Mouse (Mus musculus): Measurements from ENCODE around the gene Plekhg5.
A peak's percentile ranks its signal among the peaks of the same experiment; 100 is the strongest.

The Plekhg5 gene

GRCm38 (mm10) chr4:152097911-152098799 is 25.9 kb downstream of the Plekhg5 start:
- DNase-seq, result no peak

GRCm38 (mm10) chr4:152100541-152100940 is 28.2 kb downstream of the Plekhg5 start:
- DNase-seq, result no peak

- no peak for DNase-seq
These were observed 28.9 kb downstream of the Plekhg5 start for GRCm38 (mm10) chr4:152101081-152101653.

GRCm38 (mm10) chr4:152101921-152102320 is 29.6 kb downstream of the Plekhg5 start:
- DNase-seq, result no peak

- peak; percentile 44 for DNase-seq
These were observed 30.7 kb downstream of the Plekhg5 start for GRCm38 (mm10) chr4:152103025-152103424.

- DNase-seq, result no peak
These were observed 34.4 kb downstream of the Plekhg5 start for GRCm38 (mm10) chr4:152106746-152107145.

GRCm38 (mm10) chr4:152107493-152107892 is 35.2 kb downstream of the Plekhg5 start:
- DNase-seq, result no peak

GRCm38 (mm10) chr4:152107971-152108509 is 35.7 kb downstream of the Plekhg5 start:
- peak; percentile 22 for DNase-seq

GRCm38 (mm10) chr4:152108673-152109072 is 36.4 kb downstream of the Plekhg5 start:
- DNase-seq, result no peak

GRCm38 (mm10) chr4:152109509-152109908 is 37.2 kb downstream of the Plekhg5 start:
- no peak for DNase-seq

GRCm38 (mm10) chr4:152110689-152111088 is 38.4 kb downstream of the Plekhg5 start:
- DNase-seq, result no peak

- DNase-seq, result no peak
These were observed 40.0 kb downstream of the Plekhg5 start for GRCm38 (mm10) chr4:152112329-152112728.

GRCm38 (mm10) chr4:152114080-152114479 is 41.8 kb downstream of the Plekhg5 start:
- no peak for DNase-seq

- no peak for DNase-seq
These were observed 43.8 kb downstream of the Plekhg5 start, which contains the start of gene Tnfrsf25 for GRCm38 (mm10) chr4:152115921-152116612. TSS of gene Tnfrsf25 (plus strand) at chr4:152115934.

GRCm38 (mm10) chr4:152117538-152117937 is 45.2 kb downstream of the Plekhg5 start:
- DNase-seq, result no peak

- DNase-seq, result no peak
These were observed 47.3 kb downstream of the Plekhg5 start for GRCm38 (mm10) chr4:152119396-152120292.

GRCm38 (mm10) chr4:152120311-152121182 is 48.2 kb downstream of the Plekhg5 start:
- no peak for DNase-seq

- DNase-seq, result no peak
These were observed 48.8 kb downstream of the Plekhg5 start for GRCm38 (mm10) chr4:152121183-152121505.

- no peak for DNase-seq
These were observed 52.2 kb downstream of the Plekhg5 start for GRCm38 (mm10) chr4:152124361-152124961.

GRCm38 (mm10) chr4:152125161-152126025 is 53.1 kb downstream of the Plekhg5 start:
- DNase-seq, result peak; percentile 40

Measured in cerebellum, adult 11 months (tissue).